Mouse (Mus musculus): ENCODE measurements at regions not wholly inside any gene's neighbourhood (a gene's known extent, or its start where the extent isn't known, plus 50 kb on each side); places are given as distances from the start of the nearest gene placed in this dataset.

- no peak for DNase-seq (ENCODE audit: low spot score in 2 of 2)
Measured at GRCm38 (mm10) chr2:45901892-45902291, 784.7 kb upstream of the Zeb2 start.

- DNase-seq (ENCODE audit: low spot score in 2 of 2) = no peak
Measured at GRCm38 (mm10) chr2:45884680-45885079, 767.5 kb upstream of the Zeb2 start.

DNA sequence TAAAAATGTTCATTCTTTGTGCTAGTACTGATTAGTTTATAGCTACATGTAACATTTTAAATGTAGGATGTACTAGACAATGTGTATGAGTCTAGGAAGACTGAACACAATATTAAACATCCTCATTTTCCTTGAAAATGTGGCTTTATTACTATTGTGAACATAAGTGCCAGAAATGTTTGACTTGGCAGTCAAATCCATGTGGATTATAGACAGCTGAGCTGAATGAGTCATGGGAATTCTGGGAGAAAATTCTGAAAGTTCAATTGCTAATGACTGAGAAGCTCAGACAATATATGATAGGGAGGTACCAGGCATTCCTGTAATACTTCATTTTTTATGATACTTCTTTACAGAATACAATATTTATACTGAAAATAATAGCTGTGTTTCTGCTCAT, 761.5 kb upstream of the Zeb2 start:
- DNase-seq (ENCODE audit: low spot score in 2 of 2) = no peak

- DNase-seq (ENCODE audit: low spot score in 2 of 2) = no peak
Measured at GRCm38 (mm10) chr2:45859901-45860331, 742.7 kb upstream of the Zeb2 start.

DNA sequence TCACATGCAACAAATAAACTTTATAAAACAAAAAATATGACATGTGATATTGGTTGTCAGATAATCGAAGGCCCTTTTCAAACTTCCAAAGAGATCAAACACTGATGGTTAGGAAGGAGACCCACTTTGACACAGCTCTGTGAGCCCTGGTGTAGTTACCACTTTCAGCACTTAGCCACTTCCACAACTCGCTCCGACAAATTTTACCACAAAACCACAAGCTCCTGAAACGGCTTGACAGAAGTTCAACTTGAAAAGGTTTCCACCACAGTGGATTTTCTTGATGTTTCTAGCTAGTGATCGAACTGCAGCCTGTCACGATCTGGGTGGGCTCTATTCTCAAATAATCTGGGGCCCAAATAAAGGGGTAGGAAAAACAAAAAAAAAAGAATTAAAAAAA, 742.2 kb upstream of the Zeb2 start:
- DNase-seq (ENCODE audit: low spot score in 2 of 2) = no peak

DNA sequence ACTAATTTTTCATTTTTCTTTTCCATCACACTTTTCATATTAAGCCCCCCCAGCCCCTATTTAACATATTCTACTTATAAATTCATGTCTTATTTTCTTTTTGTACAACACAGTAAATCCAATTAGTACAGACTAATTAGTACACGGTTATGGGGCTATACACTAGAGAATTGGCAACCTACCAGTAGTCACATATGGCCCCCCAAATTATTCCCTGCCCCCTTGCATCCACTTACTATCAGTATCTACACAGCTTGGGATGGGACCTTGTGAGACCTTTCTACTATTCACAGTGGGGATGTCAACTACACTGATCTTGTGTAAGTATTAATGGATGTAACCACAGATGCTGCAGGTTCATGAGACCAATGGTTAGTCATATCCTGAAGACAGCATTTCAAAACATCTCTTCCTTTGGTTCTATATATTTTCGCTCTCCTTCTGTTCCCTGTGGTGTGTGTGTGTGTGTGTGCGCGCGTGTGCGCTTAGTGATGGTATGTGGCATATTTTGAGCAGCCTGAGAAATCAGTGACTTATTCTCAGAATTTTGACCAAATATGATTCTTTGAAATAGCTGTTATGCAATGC, 732.9 kb upstream of the Zeb2 start:
- no peak for DNase-seq (ENCODE audit: low spot score in 2 of 2)

GRCm38 (mm10) chr2:45840389-45840788, 723.2 kb upstream of the Zeb2 start:
- no peak for DNase-seq (ENCODE audit: low spot score in 2 of 2)

DNA sequence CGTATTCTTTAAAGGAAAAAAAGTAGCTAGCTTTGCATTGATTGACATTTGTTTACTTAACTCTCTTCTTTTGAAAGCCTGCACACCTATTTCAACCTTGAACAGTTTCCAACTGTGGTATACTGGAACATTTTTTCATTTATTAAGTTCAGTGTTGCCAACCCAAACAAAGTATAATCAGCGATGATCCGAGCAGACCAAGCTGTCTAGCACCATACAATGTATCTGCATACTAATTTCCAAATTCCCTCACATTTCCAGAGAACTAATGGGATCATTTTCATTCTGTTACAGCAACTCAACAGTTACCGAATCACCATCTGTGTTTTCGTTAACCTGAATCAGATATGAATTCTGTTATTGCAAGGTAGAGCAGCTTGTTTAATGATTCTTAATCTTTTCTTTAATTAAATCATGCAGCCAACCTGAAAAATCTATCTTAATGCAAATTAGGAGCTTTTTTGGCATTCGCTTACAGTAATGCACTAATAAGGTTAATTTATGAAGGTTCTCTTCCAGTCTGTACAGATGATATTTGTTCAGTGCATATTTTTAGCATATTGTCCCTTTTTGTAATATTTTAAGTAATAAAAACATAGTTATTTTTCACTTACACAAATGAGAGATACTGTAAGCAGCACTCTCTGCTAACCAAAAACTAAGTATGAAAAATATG, 719.5 kb upstream of the Zeb2 start:
- no peak for DNase-seq (ENCODE audit: low spot score in 2 of 2)

DNA sequence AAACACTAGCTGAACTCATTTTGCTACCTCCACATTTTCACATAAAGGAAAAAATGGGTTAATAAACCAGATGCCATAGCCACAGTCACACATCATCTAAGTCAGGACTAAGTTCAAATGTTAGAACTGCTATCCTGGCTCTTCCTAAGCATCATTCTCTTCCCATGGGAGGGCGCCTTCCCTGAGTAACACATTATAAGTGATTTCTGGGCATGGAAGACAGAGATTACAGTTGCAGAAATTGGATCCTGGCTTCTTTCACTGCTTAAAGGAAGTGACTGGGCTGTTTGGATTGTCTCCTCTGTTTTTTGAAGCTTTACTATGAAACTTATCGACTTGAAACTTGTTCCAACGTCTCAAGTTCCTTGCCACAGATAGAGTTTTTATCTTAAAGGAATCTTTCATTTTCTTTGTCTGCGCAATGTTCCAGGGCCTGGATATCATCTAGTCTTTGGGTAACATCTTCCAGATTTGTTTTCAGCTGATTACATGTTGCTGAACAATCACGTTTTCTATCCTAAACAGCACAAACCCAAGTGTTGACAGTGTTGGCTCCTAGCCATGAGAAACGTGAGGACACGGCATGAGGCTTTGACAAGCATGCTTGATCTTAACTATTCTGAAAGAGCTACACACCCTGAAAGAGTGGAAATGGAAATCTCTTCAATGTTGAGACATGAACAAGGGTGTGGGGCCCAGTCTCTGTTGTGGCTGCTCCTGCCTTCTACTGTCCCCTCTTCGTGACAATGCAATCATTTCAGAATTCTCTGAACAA, 700.9 kb upstream of the Zeb2 start:
- DNase-seq (ENCODE audit: low spot score in 2 of 2) = peak in 1 of 2 experiments; percentile 17

- no peak for DNase-seq (ENCODE audit: low spot score in 2 of 2)
Measured at GRCm38 (mm10) chr2:45814741-45815140, 697.5 kb upstream of the Zeb2 start.

GRCm38 (mm10) chr2:45805329-45805728, 688.1 kb upstream of the Zeb2 start:
- DNase-seq (ENCODE audit: low spot score in 2 of 2) = no peak

DNA sequence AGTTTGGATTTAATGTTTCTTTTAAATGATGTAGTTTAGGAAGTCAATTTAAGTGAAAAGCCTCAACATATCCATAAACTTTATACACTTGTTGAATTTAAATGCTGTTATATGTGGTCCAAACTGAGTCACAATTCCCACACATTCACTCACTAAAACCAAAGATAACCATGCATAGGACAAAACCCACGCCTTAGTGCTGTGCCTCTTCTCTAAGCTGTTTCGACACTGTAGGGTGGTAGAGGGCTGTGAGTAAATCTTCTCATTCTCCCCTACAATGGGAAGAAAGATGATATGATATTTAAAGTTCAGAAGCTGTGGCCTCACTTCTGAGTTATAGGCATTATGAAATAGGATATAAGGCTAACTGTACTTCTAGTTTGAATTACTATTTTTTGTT, 682.9 kb upstream of the Zeb2 start:
- DNase-seq (ENCODE audit: low spot score in 2 of 2) = no peak

DNA sequence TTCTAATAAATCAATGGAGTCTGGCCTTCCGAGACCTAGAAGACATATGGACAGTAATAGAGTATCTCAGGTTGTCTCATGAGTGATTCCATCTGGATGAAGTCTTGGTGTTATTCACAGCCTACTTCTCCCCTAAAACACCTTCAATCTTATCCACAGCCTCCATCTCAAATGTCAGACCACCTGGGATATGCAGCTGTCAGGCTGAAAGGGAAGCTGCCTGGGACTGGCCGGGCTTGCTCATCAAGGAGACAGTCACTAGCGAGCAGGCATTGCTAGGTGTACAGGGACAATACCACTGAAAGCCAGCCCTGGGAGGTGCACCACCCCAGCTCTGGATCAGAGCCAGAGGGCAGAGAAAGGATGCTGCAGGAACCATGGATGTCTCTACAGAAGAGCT, 676.4 kb upstream of the Zeb2 start:
- DNase-seq (ENCODE audit: low spot score in 2 of 2) = no peak

DNA sequence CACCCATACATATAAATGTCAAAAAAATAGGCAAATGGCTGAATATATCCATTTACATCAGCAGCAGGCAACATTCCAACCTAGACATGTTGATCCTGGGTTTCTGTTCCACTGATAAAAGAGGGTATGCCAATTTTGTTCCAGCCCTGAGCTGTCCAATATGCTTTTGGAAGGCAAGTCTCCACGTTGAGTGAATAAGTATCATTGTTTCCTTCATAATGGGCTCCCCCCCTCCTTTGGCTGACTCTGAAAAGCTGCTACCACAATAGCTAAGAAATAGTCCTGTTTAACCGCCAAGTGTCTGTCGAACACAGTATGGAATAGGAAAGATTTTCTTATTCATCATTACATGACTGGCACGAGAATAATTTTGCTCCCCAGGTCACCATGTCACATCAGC, 672.5 kb upstream of the Zeb2 start:
- DNase-seq (ENCODE audit: low spot score in 2 of 2) = no peak

GRCm38 (mm10) chr2:45787732-45788390, 670.7 kb upstream of the Zeb2 start:
- DNase-seq (ENCODE audit: low spot score in 2 of 2) = no peak

DNA sequence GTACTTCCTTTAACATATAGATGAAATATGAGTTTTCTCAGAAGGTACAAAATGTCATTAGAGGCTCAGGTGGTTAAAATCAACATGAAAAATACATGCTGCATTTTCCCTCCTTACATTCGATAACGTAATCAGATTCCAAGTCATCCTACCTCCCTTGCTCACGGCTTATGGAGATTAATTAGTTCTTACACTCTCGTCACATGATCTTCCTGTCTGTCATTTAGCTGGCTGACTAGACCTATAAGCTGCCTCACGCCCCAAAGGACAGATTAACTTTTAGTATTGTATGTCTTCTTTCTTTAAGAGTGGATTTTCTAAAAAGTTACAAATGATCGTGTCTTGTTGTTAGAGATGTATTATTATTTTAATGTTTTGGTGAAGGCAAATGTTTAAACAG, 669.6 kb upstream of the Zeb2 start:
- DNase-seq (ENCODE audit: low spot score in 2 of 2) = no peak

- DNase-seq (ENCODE audit: low spot score in 2 of 2) = no peak
Measured at GRCm38 (mm10) chr2:45785684-45786083, 668.5 kb upstream of the Zeb2 start.

DNA sequence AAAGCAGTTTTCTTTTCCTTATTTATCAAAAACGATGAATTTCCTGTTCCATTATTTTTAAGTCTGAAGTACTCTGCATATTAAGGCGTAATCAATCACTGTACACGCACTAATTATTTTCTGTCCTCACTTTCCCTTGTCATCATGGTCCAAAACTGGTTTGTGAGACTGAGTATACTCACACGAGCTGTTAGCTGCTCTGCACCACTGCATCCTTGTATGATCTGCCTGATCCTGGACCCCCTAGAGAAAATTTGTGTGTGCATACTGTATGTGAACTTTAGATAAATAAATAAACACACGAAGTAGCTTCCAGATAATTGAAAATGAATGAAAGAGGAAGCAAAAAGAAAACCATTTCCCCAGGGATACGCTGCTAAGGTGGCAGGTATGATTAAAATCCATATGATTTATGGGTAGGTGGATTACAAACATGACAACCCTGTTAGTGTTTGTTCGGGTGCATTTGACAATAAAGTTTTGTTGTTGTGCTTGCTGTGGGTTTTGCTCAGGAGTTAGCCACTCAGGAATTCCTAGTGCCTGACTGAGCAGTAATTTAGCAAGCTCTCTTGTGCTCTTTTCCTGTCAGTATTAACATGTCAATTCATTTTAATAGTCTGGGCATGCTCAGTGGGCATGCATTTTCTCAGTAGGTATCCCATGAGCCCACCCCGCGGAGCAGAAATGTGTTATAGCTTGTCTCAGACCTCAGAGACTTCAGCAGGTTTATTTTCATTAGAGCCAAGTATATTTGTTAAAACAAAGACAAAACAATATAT, 666.6 kb upstream of the Zeb2 start:
- no peak for DNase-seq (ENCODE audit: low spot score in 2 of 2)

DNA sequence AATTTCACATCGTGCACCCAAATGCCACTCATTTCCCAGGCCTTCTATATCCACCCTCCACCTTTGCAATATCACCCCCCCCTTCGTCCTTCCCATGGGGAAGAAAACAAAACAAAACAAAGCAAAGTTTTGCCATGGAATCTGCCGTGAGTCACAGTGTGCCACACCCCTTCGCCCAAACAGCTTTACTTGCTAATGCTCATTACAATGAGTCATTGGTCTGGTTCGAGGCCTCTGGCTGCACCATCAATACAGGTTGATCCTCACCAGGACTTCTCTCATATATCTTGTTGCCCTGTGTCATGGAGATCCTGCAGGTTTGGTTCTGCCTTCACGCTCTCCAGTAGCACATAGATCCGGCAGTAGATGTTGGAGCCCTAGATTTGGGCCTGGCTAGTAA, 660.3 kb upstream of the Zeb2 start:
- no peak for DNase-seq (ENCODE audit: low spot score in 2 of 2)

DNA sequence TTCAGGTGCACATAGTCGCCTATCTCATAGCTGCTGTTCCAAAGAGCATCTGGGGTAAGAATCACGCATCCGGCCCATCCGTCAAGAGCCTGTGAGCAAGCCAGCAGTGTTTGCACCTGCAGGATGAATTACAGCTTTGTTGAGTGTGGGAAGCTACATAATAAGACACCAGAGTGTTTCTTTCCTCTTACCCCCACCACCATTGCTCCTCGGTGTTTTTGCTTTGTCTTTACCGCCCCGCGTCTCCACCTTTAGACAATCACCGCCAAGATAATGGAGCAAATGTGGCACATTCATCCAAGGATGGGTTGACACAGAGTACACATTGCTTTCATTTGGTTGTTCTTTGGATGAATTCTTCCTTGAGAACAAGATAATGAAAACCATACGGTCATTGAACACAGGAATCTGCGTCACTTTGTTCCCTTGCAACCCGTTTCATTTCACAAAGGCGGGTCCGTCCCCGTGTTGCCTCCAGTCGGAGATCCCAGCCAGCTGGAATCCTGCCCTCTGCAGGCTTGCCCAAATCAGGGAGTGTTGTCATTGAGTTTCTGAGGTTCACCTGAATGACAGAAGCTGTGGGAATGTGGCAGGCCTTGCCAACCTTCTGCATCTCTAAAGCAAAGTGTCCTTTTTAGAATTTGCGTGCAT, 659.4 kb upstream of the Zeb2 start:
- peak; percentile 13 to 31 for DNase-seq (ENCODE audit: low spot score in 2 of 2)

DNA sequence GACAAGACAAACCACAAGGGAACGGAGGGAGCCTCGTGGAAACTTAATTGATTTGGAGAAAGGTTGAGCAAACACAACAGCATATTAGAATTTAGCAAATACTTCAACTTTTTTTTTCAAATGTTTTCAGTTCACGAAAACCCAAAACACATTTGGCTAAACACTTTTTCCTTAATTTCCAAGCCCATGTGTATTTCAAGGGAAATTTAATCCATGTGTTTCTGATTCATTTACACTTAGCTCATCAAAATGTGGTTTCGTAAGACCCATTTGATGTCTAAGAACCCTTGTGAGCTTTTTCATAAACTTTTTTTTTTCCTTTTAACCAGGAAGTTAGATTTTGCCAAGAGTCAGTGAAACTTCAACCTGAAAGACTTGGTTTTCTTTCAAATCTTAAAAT, 658.5 kb upstream of the Zeb2 start:
- DNase-seq (ENCODE audit: low spot score in 2 of 2) = peak in 1 of 2 experiments; percentile 13
